Mouse (Mus musculus) small intestine, adult 2 months (tissue): ENCODE measurements around the gene Cyp2j12.

Source experiments
- CTCF ChIP-seq: fragments of 200-500 bp; IDR thresholded peaks from 2 replicates; pipeline ENCODE4 v1.5.1; 2012; ENCODE audit warnings: low read depth, mild to moderate bottlenecking, control low read depth, inconsistent platforms, low read length, moderate library complexity, mixed read lengths; ENCODE audit not compliant: insufficient replicate concordance, insufficient read length; ENCODE audit errors: extremely low read depth
- POLR2A ChIP-seq: fragments of 200-500 bp; IDR thresholded peaks from 2 replicates; pipeline ENCODE4 v1.6.1; 2012; ENCODE audit warnings: low read depth, mild to moderate bottlenecking, control low read depth, inconsistent platforms, low read length, moderate library complexity

- TF ChIP-seq CTCF (no peak), POLR2A (no peak)
Measured at GRCm38 (mm10) chr4:96060106-96060505, 80.8 kb downstream of the Cyp2j12 start.
